ENCODE assay signal across 8 mouse cellular contexts in the genomic region with DNA sequence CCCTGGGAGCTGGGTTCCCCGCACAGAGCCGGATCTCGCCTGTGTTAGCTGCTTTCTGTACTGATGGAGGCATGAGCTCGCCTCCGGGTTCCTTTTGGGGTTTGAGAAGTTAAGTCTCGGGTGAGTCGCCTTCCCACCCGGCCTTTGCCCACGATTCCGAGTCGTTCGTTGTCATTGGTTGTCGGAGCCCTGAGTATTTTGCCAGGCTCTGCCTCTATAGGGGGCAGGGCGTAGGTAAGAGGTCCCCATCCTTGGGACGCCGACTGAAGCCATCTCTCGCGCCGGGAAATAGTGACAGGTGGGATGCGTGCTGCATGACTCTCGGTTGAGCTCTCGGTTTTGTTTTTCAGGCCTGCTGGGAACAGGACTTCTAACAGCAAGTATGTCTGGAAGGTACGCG. TPM values are rescaled to one million over a fixed set of nuclear protein-coding genes. Genes with fewer than 3 reads are reported as not detected.
DNase-seq lines count a peak whose midpoint lies in the region; ATAC-seq and TF ChIP-seq lines count a peak whose summit lies in the region.

No protein-coding gene starts in this region.

- no peak for ATAC-seq in limb, embryonic 15.5 days (ENCODE audit: insufficient number of reproducible peaks, low FRiP score, low TSS enrichment, low read depth)

- peak overlapping the region; percentile 75 for H3K4me3 ChIP-seq in layer of hippocampus, adult 2 months
- H3K4me3 ChIP-seq in erythroblast, embryonic 14.5 days (replicated peaks): peak overlapping the region; percentile 65
- H3K4me3 ChIP-seq in limb, embryonic 15.5 days: peak overlapping the region; percentile 93
- peak overlapping the region; percentile 88 for H3K4me3 ChIP-seq in small intestine, adult 2 months (ENCODE audit: low read depth, low read length)

- peak overlapping the region; percentile 53 for H3K4me2 ChIP-seq in limb, embryonic 15.5 days

- 1% methylated on average over 24 of the region's 24 CpGs for WGBS in limb, embryonic 15.5 days
- WGBS in small intestine, adult 2 months: under 1% methylated on average over 24 of the region's 24 CpGs

- peak in 1 of 2 experiments; percentile 4 for DNase-seq in layer of hippocampus, adult 2 months (ENCODE audit: low spot score in 2 of 2)
- DNase-seq in layer of hippocampus, adult 18-20 months (ENCODE audit: low spot score in 2 of 2): no peak
- DNase-seq in ZHBTc4 (ENCODE audit: low read depth, low spot score): peak; percentile 68
- DNase-seq in left cerebral cortex, adult 18-20 months (ENCODE audit: low spot score in 2 of 2): no peak
- DNase-seq in natural killer cell, adult 2 months (ENCODE audit: low spot score in 2 of 2): no peak

- H3K9me3 ChIP-seq in erythroblast, embryonic 14.5 days (ENCODE audit: control insufficient read depth, low read length): no peaks in the 10 kb centered on the region
- H3K9me3 ChIP-seq in limb, embryonic 15.5 days: no peaks in the 10 kb centered on the region

- TF ChIP-seq CTCF in layer of hippocampus, adult 2 months (conservative IDR thresholded peaks at IDR 0.05): no peak
- no peak for TF ChIP-seq CTCF in small intestine, adult 2 months (IDR thresholded peaks at IDR 0.05; ENCODE audit: extremely low read depth, insufficient read length, insufficient replicate concordance, low read depth, low read length)

- peak overlapping the region; percentile 100 for H3K27ac ChIP-seq in layer of hippocampus, adult 2 months
- H3K27ac ChIP-seq in limb, embryonic 15.5 days: peak overlapping the region; percentile 94
- peak overlapping the region; percentile 94 for H3K27ac ChIP-seq in small intestine, adult 2 months (ENCODE audit: insufficient read depth, low read depth, low read length)

- peaks cover 38% of the 10 kb centered on the region for H3K36me3 ChIP-seq in erythroblast, embryonic 14.5 days (ENCODE audit: control insufficient read depth)
- peaks cover 31% of the 10 kb centered on the region for H3K36me3 ChIP-seq in limb, embryonic 15.5 days
- peaks cover 10% of the 10 kb centered on the region for H3K36me3 ChIP-seq in small intestine, adult 2 months (ENCODE audit: control insufficient read depth, insufficient read depth, low read length)

- peak overlapping the region; percentile 95 for H3K9ac ChIP-seq in limb, embryonic 15.5 days

- peaks cover 46% of the 10 kb centered on the region for H3K4me1 ChIP-seq in erythroblast, embryonic 14.5 days (ENCODE audit: control insufficient read depth)
- peaks cover 22% of the 10 kb centered on the region for H3K4me1 ChIP-seq in limb, embryonic 15.5 days
- H3K4me1 ChIP-seq in small intestine, adult 2 months (ENCODE audit: control insufficient read depth, insufficient read depth, insufficient read length, low read length): peaks cover 9% of the 10 kb centered on the region; the same call in 1 of the 2 replicates

- no peak for TF ChIP-seq POLR2A in small intestine, adult 2 months (IDR thresholded peaks at IDR 0.05; ENCODE audit: low read depth, low read length)

- peaks cover 6% of the 10 kb centered on the region; the same call in 1 of the 2 replicates for H3K27me3 ChIP-seq in erythroblast, embryonic 14.5 days (ENCODE audit: control insufficient read depth)
- H3K27me3 ChIP-seq in limb, embryonic 15.5 days: no peaks in the 10 kb centered on the region
- H3K27me3 ChIP-seq in small intestine, adult 2 months (ENCODE audit: control insufficient read depth, insufficient read depth, low read length): no peaks in the 10 kb centered on the region

RNA-seq across cellular contexts. Expression of a gene that starts 0.5 kb away (rescaled TPM):
- 100 to 1,000 TPM; 323 to 325 TPM for total RNA-seq in layer of hippocampus, adult 2 months (2021)
- 100 to 1,000 TPM; 342 to 348 TPM for total RNA-seq in layer of hippocampus, adult 18-20 months (2021)
- polyA plus RNA-seq in erythroblast, embryonic 14.5 days (2012): 13.1 and 13.8 TPM in 2 replicates
- 774 and 915 TPM in 2 replicates for polyA plus RNA-seq in limb, embryonic 15.5 days (2015; fragmentation: Nextera tagmentation; extraction: Ambion mirVana)
- polyA plus RNA-seq in small intestine, adult 2 months (2012; rRNA removed): 51.6 and 67.4 TPM in 2 replicates
- total RNA-seq in left cerebral cortex, adult 18-20 months (2021): 100 to 1,000 TPM; 333 to 346 TPM

RNA-seq across cellular contexts. Expression of a gene that starts 0.8 kb away (rescaled TPM):
- 1 to 10 TPM; 4.8 to 5.4 TPM for total RNA-seq in layer of hippocampus, adult 2 months (2021)
- total RNA-seq in layer of hippocampus, adult 18-20 months (2021): 1 to 10 TPM; 3.8 to 7.0 TPM
- 1.5 and 1.6 TPM in 2 replicates for polyA plus RNA-seq in erythroblast, embryonic 14.5 days (2012)
- polyA plus RNA-seq in limb, embryonic 15.5 days (2015; fragmentation: Nextera tagmentation; extraction: Ambion mirVana): 1.6 and 2.0 TPM in 2 replicates
- 0.14 and 0.18 TPM in 2 replicates for polyA plus RNA-seq in small intestine, adult 2 months (2012; rRNA removed)
- 1 to 10 TPM; 4.7 to 4.8 TPM for total RNA-seq in left cerebral cortex, adult 18-20 months (2021)

RNA-seq across cellular contexts. Expression of a gene that starts 5.5 kb away (rescaled TPM):
- total RNA-seq in layer of hippocampus, adult 2 months (2021): 10 to 100 TPM; 11.5 to 16.8 TPM
- total RNA-seq in layer of hippocampus, adult 18-20 months (2021): 10 to 100 TPM; 15.2 to 18.5 TPM
- 0.02 and 0.03 TPM in 2 replicates for polyA plus RNA-seq in erythroblast, embryonic 14.5 days (2012)
- polyA plus RNA-seq in limb, embryonic 15.5 days (2015; fragmentation: Nextera tagmentation; extraction: Ambion mirVana): 1.7 and 1.8 TPM in 2 replicates
- polyA plus RNA-seq in small intestine, adult 2 months (2012; rRNA removed): 1.1 and 1.7 TPM in 2 replicates
- total RNA-seq in left cerebral cortex, adult 18-20 months (2021): 10 to 100 TPM in 1 of 2 experiments, 1 to 10 TPM in 1; 8.8 to 10.4 TPM
